Mouse (Mus musculus): ENCODE results near the gene Ces3a. TPM values are rescaled to one million over a fixed set of nuclear protein-coding genes. Genes with fewer than 3 reads are reported as not detected.
"Not testable (repeated sequence)": the region's sequence is repeated elsewhere in the genome, so short reads cannot be mapped to it uniquely, and the experiment has no call there.

Gene Ces3a
- total RNA-seq, 2 experiments from 2014 or later = not detected

GRCm38 (mm10) chr8:105088166-105088565 is 39.8 kb downstream of the Ces3a start:
- ATAC-seq (replicated peaks; ENCODE audit: poor library complexity, severe bottlenecking) = not testable (repeated sequence)

- ATAC-seq (replicated peaks; ENCODE audit: poor library complexity, severe bottlenecking) = no peak
Observed at GRCm38 (mm10) chr8:105088581-105088980, 40.2 kb downstream of the Ces3a start.

GRCm38 (mm10) chr8:105093992-105094391 is 45.6 kb downstream of the Ces3a start:
- ATAC-seq (replicated peaks; ENCODE audit: poor library complexity, severe bottlenecking) = no peak

- ATAC-seq (replicated peaks; ENCODE audit: poor library complexity, severe bottlenecking) = not testable (repeated sequence)
Observed at GRCm38 (mm10) chr8:105102101-105102785, 53.8 kb downstream of the Ces3a start.

GRCm38 (mm10) chr8:105103701-105104100 is 55.3 kb downstream of the Ces3a start:
- not testable (repeated sequence) for ATAC-seq (replicated peaks; ENCODE audit: poor library complexity, severe bottlenecking)

- no peak for ATAC-seq (replicated peaks; ENCODE audit: poor library complexity, severe bottlenecking)
Observed at GRCm38 (mm10) chr8:105104220-105104619, 55.8 kb downstream of the Ces3a start.

Other genes with a start within 250 kb of the Ces3a start
- not detected in 2 replicates for gene Ces2b, start 217.0 kb upstream of the Ces3a start, total RNA-seq (2014; fragmentation: Nextera tagmentation)
- gene Ces2b, start 217.0 kb upstream of the Ces3a start, total RNA-seq (2017) = not detected in 2 replicates
- gene Ces2c, start 201.5 kb upstream of the Ces3a start, total RNA-seq (2014; fragmentation: Nextera tagmentation) = not detected in 2 replicates
- gene Ces2c, start 201.5 kb upstream of the Ces3a start, total RNA-seq (2017) = not detected in 2 replicates
- gene Ces2e, start 122.3 kb upstream of the Ces3a start, total RNA-seq (2014; fragmentation: Nextera tagmentation) = not detected in 2 replicates
- gene Ces2e, start 122.3 kb upstream of the Ces3a start, total RNA-seq (2017) = not detected in 2 replicates
- gene Ces2f, start 101.2 kb upstream of the Ces3a start, total RNA-seq (2014; fragmentation: Nextera tagmentation) = not detected in 2 replicates
- gene Ces2f, start 101.2 kb upstream of the Ces3a start, total RNA-seq (2017) = not detected in 2 replicates
- 0.15 and 0.32 TPM in 2 replicates for gene Ces2g, start 86.9 kb upstream of the Ces3a start, total RNA-seq (2014; fragmentation: Nextera tagmentation)
- 0.65 and 0.88 TPM in 2 replicates for gene Ces2g, start 86.9 kb upstream of the Ces3a start, total RNA-seq (2017)
- not detected in 2 replicates for gene Ces2h, start 47.7 kb upstream of the Ces3a start, total RNA-seq (2014; fragmentation: Nextera tagmentation)
- not detected in 2 replicates for gene Ces2h, start 47.7 kb upstream of the Ces3a start, total RNA-seq (2017)
- not detected in 2 replicates for gene Ces3b, start 35.2 kb downstream of the Ces3a start, total RNA-seq (2014; fragmentation: Nextera tagmentation)
- not detected in 2 replicates for gene Ces3b, start 35.2 kb downstream of the Ces3a start, total RNA-seq (2017)
- gene Ces4a, start 83.2 kb downstream of the Ces3a start, total RNA-seq (2014; fragmentation: Nextera tagmentation) = not detected in 2 replicates
- gene Ces4a, start 83.2 kb downstream of the Ces3a start, total RNA-seq (2017) = not detected in 2 replicates
- 119 and 135 TPM in 2 replicates for gene Cbfb, start 122.1 kb downstream of the Ces3a start, total RNA-seq (2014; fragmentation: Nextera tagmentation)
- gene Cbfb, start 122.1 kb downstream of the Ces3a start, total RNA-seq (2017) = 177 and 185 TPM in 2 replicates
- 30.9 and 41.0 TPM in 2 replicates for gene D230025D16Rik, start 176.5 kb downstream of the Ces3a start, total RNA-seq (2014; fragmentation: Nextera tagmentation)
- gene D230025D16Rik, start 176.5 kb downstream of the Ces3a start, total RNA-seq (2017) = 21.8 and 25.7 TPM in 2 replicates
- gene B3gnt9, start 206.6 kb downstream of the Ces3a start, total RNA-seq (2014; fragmentation: Nextera tagmentation) = 0.32 TPM in 1 of 2 replicates, not detected in the other
- gene B3gnt9, start 206.6 kb downstream of the Ces3a start, total RNA-seq (2017) = 1.0 TPM in 1 of 2 replicates, not detected in the other
- 8.7 and 9.4 TPM in 2 replicates for gene Tradd, start 216.0 kb downstream of the Ces3a start, total RNA-seq (2014; fragmentation: Nextera tagmentation)
- gene Tradd, start 216.0 kb downstream of the Ces3a start, total RNA-seq (2017) = 15.8 and 21.0 TPM in 2 replicates
- gene Fbxl8, start 216.0 kb downstream of the Ces3a start, total RNA-seq (2014; fragmentation: Nextera tagmentation) = 0.21 and 4.4 TPM in 2 replicates
- gene Fbxl8, start 216.0 kb downstream of the Ces3a start, total RNA-seq (2017) = 1.7 and 3.6 TPM in 2 replicates
- not detected in 2 replicates for gene Hsf4, start 221.2 kb downstream of the Ces3a start, total RNA-seq (2014; fragmentation: Nextera tagmentation)
- gene Hsf4, start 221.2 kb downstream of the Ces3a start, total RNA-seq (2017) = not detected in 2 replicates
- gene Nol3, start 227.5 kb downstream of the Ces3a start, total RNA-seq (2014; fragmentation: Nextera tagmentation) = not detected in 2 replicates
- not detected in 2 replicates for gene Nol3, start 227.5 kb downstream of the Ces3a start, total RNA-seq (2017)
- gene 4931428F04Rik, start 241.3 kb downstream of the Ces3a start, total RNA-seq (2014; fragmentation: Nextera tagmentation) = 2.7 and 4.0 TPM in 2 replicates
- 0.56 and 0.93 TPM in 2 replicates for gene 4931428F04Rik, start 241.3 kb downstream of the Ces3a start, total RNA-seq (2017)
- gene Exoc3l, start 247.5 kb downstream of the Ces3a start, total RNA-seq (2014; fragmentation: Nextera tagmentation) = not detected in 2 replicates
- 0.60 and 2.5 TPM in 2 replicates for gene Exoc3l, start 247.5 kb downstream of the Ces3a start, total RNA-seq (2017)
- 139 and 170 TPM in 2 replicates for gene E2f4, start 249.1 kb downstream of the Ces3a start, total RNA-seq (2014; fragmentation: Nextera tagmentation)
- gene E2f4, start 249.1 kb downstream of the Ces3a start, total RNA-seq (2017) = 44.3 and 50.9 TPM in 2 replicates

Measured in granulocyte monocyte progenitor cell, adult 5-6 weeks (primary cell).